Mouse (Mus musculus): ENCODE data around the gene C1qtnf2.

Gene C1qtnf2

GRCm38 (mm10) chr11:43483122-43483792 is 9.2 kb downstream of the C1qtnf2 start:
- no peak for DNase-seq (ENCODE audit: extremely low read depth, low read depth)

- no peak for DNase-seq (ENCODE audit: extremely low read depth, low read depth)
Measured at GRCm38 (mm10) chr11:43484057-43484456, 10.0 kb downstream of the C1qtnf2 start.

GRCm38 (mm10) chr11:43484652-43485051 is 10.6 kb downstream of the C1qtnf2 start:
- no peak for DNase-seq (ENCODE audit: extremely low read depth, low read depth)

GRCm38 (mm10) chr11:43485855-43486254 is 11.8 kb downstream of the C1qtnf2 start:
- no peak for DNase-seq (ENCODE audit: extremely low read depth, low read depth)

- DNase-seq (ENCODE audit: extremely low read depth, low read depth): peak; percentile 24
Measured at GRCm38 (mm10) chr11:43492663-43493062, 18.6 kb downstream of the C1qtnf2 start.

GRCm38 (mm10) chr11:43493815-43494409 is 19.8 kb downstream of the C1qtnf2 start:
- DNase-seq (ENCODE audit: extremely low read depth, low read depth): peak; percentile 25

GRCm38 (mm10) chr11:43495037-43495436 is 21.0 kb downstream of the C1qtnf2 start:
- no peak for DNase-seq (ENCODE audit: extremely low read depth, low read depth)

- peak; percentile 67 for DNase-seq (ENCODE audit: extremely low read depth, low read depth)
Measured at GRCm38 (mm10) chr11:43495532-43495931, 21.5 kb downstream of the C1qtnf2 start.

GRCm38 (mm10) chr11:43501256-43501655 is 27.2 kb downstream of the C1qtnf2 start:
- no peak for DNase-seq (ENCODE audit: extremely low read depth, low read depth)

- DNase-seq (ENCODE audit: extremely low read depth, low read depth): no peak
Measured at GRCm38 (mm10) chr11:43505188-43505587, 31.1 kb downstream of the C1qtnf2 start.

- no peak for DNase-seq (ENCODE audit: extremely low read depth, low read depth)
Measured at GRCm38 (mm10) chr11:43507976-43508375, 33.9 kb downstream of the C1qtnf2 start.

- DNase-seq (ENCODE audit: extremely low read depth, low read depth): no peak
Measured at GRCm38 (mm10) chr11:43509878-43510277, 35.8 kb downstream of the C1qtnf2 start.

GRCm38 (mm10) chr11:43512661-43513190 is 38.6 kb downstream of the C1qtnf2 start:
- no peak for DNase-seq (ENCODE audit: extremely low read depth, low read depth)

GRCm38 (mm10) chr11:43516344-43517021 is 42.4 kb downstream of the C1qtnf2 start:
- no peak for DNase-seq (ENCODE audit: extremely low read depth, low read depth)

- DNase-seq (ENCODE audit: extremely low read depth, low read depth): no peak
Measured at GRCm38 (mm10) chr11:43517641-43518040, 43.6 kb downstream of the C1qtnf2 start.

GRCm38 (mm10) chr11:43518086-43518485 is 44.0 kb downstream of the C1qtnf2 start:
- no peak for DNase-seq (ENCODE audit: extremely low read depth, low read depth)

GRCm38 (mm10) chr11:43518821-43519220 is 44.7 kb downstream of the C1qtnf2 start:
- DNase-seq (ENCODE audit: extremely low read depth, low read depth): no peak

GRCm38 (mm10) chr11:43520521-43520920 is 46.4 kb downstream of the C1qtnf2 start:
- DNase-seq (ENCODE audit: extremely low read depth, low read depth): no peak

GRCm38 (mm10) chr11:43528078-43528682 is 54.1 kb downstream of the C1qtnf2 start:
- DNase-seq (ENCODE audit: extremely low read depth, low read depth): no peak

GRCm38 (mm10) chr11:43528683-43529499 is 54.8 kb downstream of the C1qtnf2 start, which contains the start of gene Ccnjl:
TSS of gene Ccnjl (plus strand) at chr11:43528784.
- no peak for DNase-seq (ENCODE audit: extremely low read depth, low read depth)

GRCm38 (mm10) chr11:43530043-43530442 is 56.0 kb downstream of the C1qtnf2 start:
- DNase-seq (ENCODE audit: extremely low read depth, low read depth): no peak

All from MEL-GATA-1-ER (cell line).